Mouse (Mus musculus) spleen, adult 2 months (tissue): Measurements from ENCODE around the gene Flywch2.

Source experiments
- CTCF ChIP-seq: fragments of 200-500 bp; IDR thresholded peaks from 2 replicates; pipeline ENCODE4 v1.5.1; 2011; ENCODE audit warnings: mild to moderate bottlenecking, inconsistent platforms; ENCODE audit not compliant: insufficient read depth, insufficient read length, insufficient replicate concordance; ENCODE audit errors: extremely low read depth
- POLR2A ChIP-seq: fragments of 200-500 bp; IDR thresholded peaks from 2 replicates; pipeline ENCODE4 v1.6.1; 2011; ENCODE audit warnings: low read depth, low read length, inconsistent platforms

DNA sequence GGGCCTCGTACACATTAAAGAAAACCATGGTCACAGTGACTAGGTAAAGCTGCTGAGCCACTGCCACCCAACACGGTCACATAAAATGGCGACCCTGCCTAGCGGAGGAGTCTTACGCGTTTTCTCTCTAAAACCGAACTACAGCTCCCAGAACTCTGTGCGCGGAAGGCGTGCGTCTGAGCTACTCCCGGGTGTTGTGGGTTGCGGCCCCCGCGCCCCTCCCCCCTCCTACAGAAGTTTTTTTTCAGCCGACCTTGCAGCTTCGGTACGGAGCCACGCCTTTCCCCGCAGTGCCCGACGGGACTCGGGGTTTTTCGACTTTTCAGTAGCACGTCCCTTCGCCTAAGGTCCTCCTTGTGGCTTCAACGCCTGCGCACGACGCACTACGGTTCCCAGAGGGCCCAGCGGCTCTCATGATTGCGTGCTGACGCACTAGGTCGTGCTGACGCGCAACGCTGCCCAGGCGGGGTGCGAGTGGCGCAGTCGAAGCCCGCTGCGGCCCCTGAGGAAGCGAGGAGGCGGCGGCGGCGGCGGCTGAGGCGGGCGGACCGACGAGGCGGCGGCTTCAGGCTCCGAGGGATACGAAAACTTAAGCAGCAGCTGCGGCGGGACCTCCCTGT is 17.0 kb upstream of the Flywch2 start:
- peak; percentile 76 for TF ChIP-seq POLR2A
- no peak for TF ChIP-seq CTCF
